Mouse (Mus musculus): ENCODE results near the gene Tcf20. TPM values are rescaled to one million over a fixed set of nuclear protein-coding genes. Genes with fewer than 3 reads are reported as not detected.

Gene Tcf20
- polyA plus RNA-seq, 1 experiment from 2014 or later: 17.4 TPM

DNA sequence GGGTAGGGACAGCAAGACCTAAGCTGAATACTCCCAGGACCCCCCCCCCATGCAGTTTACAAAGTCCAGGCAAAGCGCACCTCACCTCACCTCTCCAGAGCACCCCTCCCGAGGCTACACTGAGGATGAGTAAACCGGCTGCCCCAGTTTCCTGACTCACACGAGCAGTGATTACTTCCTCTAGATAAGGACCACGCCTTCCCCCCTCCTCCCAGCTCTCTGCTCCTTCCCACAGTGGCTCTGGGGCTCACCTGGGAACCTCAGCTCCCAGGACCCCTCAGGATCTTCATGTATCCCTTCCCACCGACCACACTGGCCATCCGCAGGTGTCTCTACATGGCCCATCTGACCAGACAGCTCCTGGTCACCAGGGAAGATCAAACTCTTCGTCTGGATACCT, 58.8 kb downstream of the Tcf20 start:
- DNase-seq (ENCODE audit: low spot score) (no peak), ATAC-seq (no peak)
- Histone ChIP-seq H3K4me1 (ENCODE audit: control insufficient read depth, insufficient read depth, low read length) (peaks cover 85% of the 10 kb centered on the region), H3K9me3 (replicated peaks; ENCODE audit: control insufficient read depth, low read length) (no peaks in the 10 kb centered on the region), H3K27ac (ENCODE audit: low read depth, low read length) (peak overlapping the region; percentile 90; the same call in 1 of the 2 replicates), H3K36me3 (ENCODE audit: control insufficient read depth, insufficient read depth, low read length) (no peaks in the 10 kb centered on the region), H3K27me3 (replicated peaks; ENCODE audit: control insufficient read depth, insufficient read depth, low read length) (no peaks in the 10 kb centered on the region), H3K4me3 (ENCODE audit: low read depth, low read length) (no peak overlapping the region), H3K9ac (ENCODE audit: low read length) (no peak overlapping the region), H3K4me2 (ENCODE audit: low read length) (no peak overlapping the region)
- WGBS: 61% methylated on average over 8 of the region's 8 CpGs

DNA sequence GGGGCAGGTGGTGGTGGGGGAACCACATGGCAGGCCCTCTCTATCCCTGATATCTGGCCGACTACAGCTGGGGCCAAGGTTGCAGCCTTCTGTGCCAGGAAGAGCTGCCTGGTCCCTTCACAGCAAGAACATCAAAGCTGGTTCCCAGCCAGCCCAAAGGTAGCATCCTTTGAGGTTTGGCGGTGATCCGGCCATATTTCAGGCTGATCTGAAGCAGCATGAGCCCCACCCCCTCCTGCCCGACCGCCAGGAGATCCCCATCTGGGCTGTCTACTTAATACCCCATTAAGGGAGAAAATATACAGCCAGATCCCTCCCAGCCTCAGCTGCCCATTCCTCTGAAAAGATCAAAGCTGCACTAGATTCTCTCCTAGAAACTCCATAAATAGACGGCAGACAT, 59.6 kb downstream of the Tcf20 start:
- Histone ChIP-seq H3K9me3 (replicated peaks; ENCODE audit: control insufficient read depth, low read length) (no peaks in the 10 kb centered on the region), H3K9ac (ENCODE audit: low read length) (peak overlapping the region; percentile 13; the same call in 1 of the 2 replicates), H3K4me2 (ENCODE audit: low read length) (no peak overlapping the region), H3K4me1 (ENCODE audit: control insufficient read depth, insufficient read depth, low read length) (peaks cover 84% of the 10 kb centered on the region), H3K27me3 (replicated peaks; ENCODE audit: control insufficient read depth, insufficient read depth, low read length) (no peaks in the 10 kb centered on the region), H3K27ac (ENCODE audit: low read depth, low read length) (peak overlapping the region; percentile 66), H3K4me3 (ENCODE audit: low read depth, low read length) (no peak overlapping the region), H3K36me3 (ENCODE audit: control insufficient read depth, insufficient read depth, low read length) (no peaks in the 10 kb centered on the region)
- WGBS: 16% methylated on average over 6 of the region's 6 CpGs
- DNase-seq (ENCODE audit: low spot score) (peak; percentile 72), ATAC-seq (0 out of 2 replicates have a peak, but pooled peaks have one; percentile 21)

DNA sequence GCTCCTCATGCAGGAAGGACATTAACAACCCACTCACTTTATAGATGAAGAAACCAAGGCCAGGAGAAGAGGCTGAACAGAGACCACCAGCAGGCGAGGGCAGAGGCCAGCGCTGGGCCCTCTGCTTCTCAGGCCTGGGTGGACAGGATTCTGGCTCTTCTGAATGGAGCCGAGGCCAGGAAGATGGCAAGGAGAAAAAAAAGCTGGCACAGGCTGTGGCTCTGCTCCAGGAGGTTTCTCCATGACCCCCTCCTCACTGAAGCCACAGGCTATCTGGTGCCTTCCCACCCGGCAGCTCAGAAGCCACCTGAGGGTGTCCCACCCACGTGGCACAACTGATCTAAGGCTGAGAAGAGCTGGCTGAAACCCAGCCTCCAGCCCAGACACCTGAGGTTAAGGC, 60.6 kb downstream of the Tcf20 start:
- DNase-seq (ENCODE audit: low spot score): no peak
- no peaks in the 10 kb centered on the region for H3K36me3 ChIP-seq (ENCODE audit: control insufficient read depth, insufficient read depth, low read length)
- H3K4me3 ChIP-seq (ENCODE audit: low read depth, low read length): no peak overlapping the region
- H3K4me1 ChIP-seq (ENCODE audit: control insufficient read depth, insufficient read depth, low read length): peaks cover 87% of the 10 kb centered on the region
- 62% methylated on average over 5 of the region's 5 CpGs for WGBS
- no peaks in the 10 kb centered on the region for H3K27me3 ChIP-seq (replicated peaks; ENCODE audit: control insufficient read depth, insufficient read depth, low read length)
- H3K9ac ChIP-seq (ENCODE audit: low read length): no peak overlapping the region
- no peak overlapping the region for H3K4me2 ChIP-seq (ENCODE audit: low read length)
- no peak for ATAC-seq
- H3K27ac ChIP-seq (ENCODE audit: low read depth, low read length): no peak overlapping the region
- H3K9me3 ChIP-seq (replicated peaks; ENCODE audit: control insufficient read depth, low read length): no peaks in the 10 kb centered on the region

- WGBS: 1% methylated on average over 11 of the region's 11 CpGs
- Histone ChIP-seq H3K4me1 (ENCODE audit: control insufficient read depth, insufficient read depth, low read length) (peaks cover 95% of the 10 kb centered on the region), H3K27ac (ENCODE audit: low read depth, low read length) (peak overlapping the region; percentile 70), H3K27me3 (replicated peaks; ENCODE audit: control insufficient read depth, insufficient read depth, low read length) (no peaks in the 10 kb centered on the region), H3K4me2 (ENCODE audit: low read length) (no peak overlapping the region), H3K9me3 (replicated peaks; ENCODE audit: control insufficient read depth, low read length) (no peaks in the 10 kb centered on the region), H3K9ac (ENCODE audit: low read length) (peak overlapping the region; percentile 44; the same call in 1 of the 2 replicates), H3K4me3 (ENCODE audit: low read depth, low read length) (no peak overlapping the region), H3K36me3 (ENCODE audit: control insufficient read depth, insufficient read depth, low read length) (no peaks in the 10 kb centered on the region)
- ATAC-seq: 0 out of 2 replicates have a peak, but pooled peaks have one; percentile 11
- peak; percentile 87 for DNase-seq (ENCODE audit: low spot score)
Observed at GRCm38 (mm10) chr15:82924679-82925425, 62.8 kb downstream of the Tcf20 start.

DNA sequence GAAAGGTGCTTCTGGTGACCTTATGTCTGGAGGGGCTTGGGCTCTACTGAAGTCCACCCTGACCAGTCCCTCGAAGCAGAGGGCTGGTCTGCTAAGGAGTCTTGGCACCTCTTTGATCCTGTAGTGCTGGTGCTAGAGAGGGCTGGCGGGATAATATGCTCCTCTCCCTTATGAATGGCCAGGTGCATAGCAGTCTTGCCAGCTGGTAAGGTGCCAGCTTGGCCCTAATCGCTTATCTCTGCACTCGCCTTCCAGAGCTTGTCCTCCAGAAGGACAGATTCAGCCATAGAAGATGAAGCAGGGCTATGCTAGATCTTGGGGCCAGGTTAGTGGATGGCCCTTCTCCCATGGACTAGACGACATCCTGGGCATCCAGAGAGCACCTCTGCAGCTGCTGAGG, 64.1 kb downstream of the Tcf20 start:
- Histone ChIP-seq H3K4me3 (ENCODE audit: low read depth, low read length) (no peak overlapping the region), H3K27ac (ENCODE audit: low read depth, low read length) (peak overlapping the region; percentile 70; the same call in 1 of the 2 replicates), H3K4me1 (ENCODE audit: control insufficient read depth, insufficient read depth, low read length) (peaks cover 82% of the 10 kb centered on the region), H3K27me3 (replicated peaks; ENCODE audit: control insufficient read depth, insufficient read depth, low read length) (no peaks in the 10 kb centered on the region), H3K4me2 (ENCODE audit: low read length) (no peak overlapping the region), H3K9me3 (replicated peaks; ENCODE audit: control insufficient read depth, low read length) (no peaks in the 10 kb centered on the region), H3K9ac (ENCODE audit: low read length) (no peak overlapping the region), H3K36me3 (ENCODE audit: control insufficient read depth, insufficient read depth, low read length) (no peaks in the 10 kb centered on the region)
- ATAC-seq: no peak
- WGBS: 43% methylated on average over 5 of the region's 5 CpGs
- no peak for DNase-seq (ENCODE audit: low spot score)

DNA sequence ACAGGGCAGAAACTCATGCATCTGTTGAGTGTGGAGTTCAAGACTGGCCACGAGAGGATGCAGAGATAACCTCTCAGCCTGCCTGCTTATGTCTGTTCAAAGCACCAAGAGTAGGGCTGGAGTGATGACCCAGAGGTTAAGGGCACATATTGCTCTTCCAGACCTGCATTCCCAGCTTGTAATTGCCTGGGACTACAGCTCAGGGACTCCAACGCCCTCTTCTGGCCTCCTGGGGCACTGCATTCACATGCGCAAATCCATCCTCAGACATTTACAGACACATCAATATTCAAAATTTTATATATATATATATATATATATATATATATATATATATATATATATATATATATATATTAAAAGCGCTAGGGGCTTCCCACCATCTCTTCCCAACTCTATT, 64.9 kb downstream of the Tcf20 start:
- DNase-seq (ENCODE audit: low spot score): no peak
- H3K4me2 ChIP-seq (ENCODE audit: low read length): no peak overlapping the region
- no peak overlapping the region for H3K4me3 ChIP-seq (ENCODE audit: low read depth, low read length)
- H3K9ac ChIP-seq (ENCODE audit: low read length): no peak overlapping the region; the same call in 1 of the 2 replicates
- WGBS: 68% methylated on average over 4 of the region's 4 CpGs
- no peaks in the 10 kb centered on the region for H3K36me3 ChIP-seq (ENCODE audit: control insufficient read depth, insufficient read depth, low read length)
- peaks cover 80% of the 10 kb centered on the region for H3K4me1 ChIP-seq (ENCODE audit: control insufficient read depth, insufficient read depth, low read length)
- no peak for ATAC-seq
- H3K27ac ChIP-seq (ENCODE audit: low read depth, low read length): peak overlapping the region; percentile 84
- H3K27me3 ChIP-seq (replicated peaks; ENCODE audit: control insufficient read depth, insufficient read depth, low read length): no peaks in the 10 kb centered on the region
- H3K9me3 ChIP-seq (replicated peaks; ENCODE audit: control insufficient read depth, low read length): no peaks in the 10 kb centered on the region

- DNase-seq (ENCODE audit: low spot score): peak; percentile 94
- Histone ChIP-seq H3K9ac (ENCODE audit: low read length) (peak overlapping the region; percentile 9; the same call in 1 of the 2 replicates), H3K36me3 (ENCODE audit: control insufficient read depth, insufficient read depth, low read length) (no peaks in the 10 kb centered on the region), H3K4me2 (ENCODE audit: low read length) (peak overlapping the region; percentile 12), H3K9me3 (replicated peaks; ENCODE audit: control insufficient read depth, low read length) (no peaks in the 10 kb centered on the region), H3K27ac (ENCODE audit: low read depth, low read length) (peak overlapping the region; percentile 84), H3K4me1 (ENCODE audit: control insufficient read depth, insufficient read depth, low read length) (peaks cover 79% of the 10 kb centered on the region), H3K4me3 (ENCODE audit: low read depth, low read length) (no peak overlapping the region), H3K27me3 (replicated peaks; ENCODE audit: control insufficient read depth, insufficient read depth, low read length) (no peaks in the 10 kb centered on the region)
- peak; percentile 79 for ATAC-seq
- 4% methylated on average over 12 of the region's 12 CpGs for WGBS
Observed at GRCm38 (mm10) chr15:82922052-82922451, 65.6 kb downstream of the Tcf20 start.

DNA sequence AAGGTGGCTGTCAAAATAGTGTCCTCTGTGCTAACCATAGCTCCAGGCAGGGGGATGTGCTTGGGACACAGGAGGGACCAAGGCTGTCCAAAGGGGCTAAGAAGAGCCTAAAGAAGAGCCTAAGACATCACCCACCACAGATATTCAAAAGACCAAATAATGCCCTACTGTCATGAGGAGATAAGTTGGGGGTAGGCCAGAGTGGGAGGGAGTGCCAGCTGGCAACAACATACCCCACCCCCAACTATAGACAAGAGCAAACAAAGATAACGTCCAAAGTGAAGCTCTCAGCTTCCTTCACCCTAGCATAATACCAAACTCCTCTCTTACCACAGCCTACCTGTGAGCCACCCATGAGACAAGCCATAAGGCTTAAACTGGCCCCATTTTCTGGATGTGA, 66.1 kb downstream of the Tcf20 start:
- peak overlapping the region; percentile 84 for H3K27ac ChIP-seq (ENCODE audit: low read depth, low read length)
- no peaks in the 10 kb centered on the region for H3K27me3 ChIP-seq (replicated peaks; ENCODE audit: control insufficient read depth, insufficient read depth, low read length)
- 22% methylated on average over 1 of the region's 1 CpGs for WGBS
- DNase-seq (ENCODE audit: low spot score) (no peak), ATAC-seq (peak; percentile 6)
- H3K4me1 ChIP-seq (ENCODE audit: control insufficient read depth, insufficient read depth, low read length): peaks cover 79% of the 10 kb centered on the region
- H3K9ac ChIP-seq (ENCODE audit: low read length): peak overlapping the region; percentile 9; the same call in 1 of the 2 replicates
- no peaks in the 10 kb centered on the region for H3K9me3 ChIP-seq (replicated peaks; ENCODE audit: control insufficient read depth, low read length)
- peak overlapping the region; percentile 34; the same call in 1 of the 2 replicates for H3K4me2 ChIP-seq (ENCODE audit: low read length)
- no peak overlapping the region for H3K4me3 ChIP-seq (ENCODE audit: low read depth, low read length)
- H3K36me3 ChIP-seq (ENCODE audit: control insufficient read depth, insufficient read depth, low read length): no peaks in the 10 kb centered on the region

DNA sequence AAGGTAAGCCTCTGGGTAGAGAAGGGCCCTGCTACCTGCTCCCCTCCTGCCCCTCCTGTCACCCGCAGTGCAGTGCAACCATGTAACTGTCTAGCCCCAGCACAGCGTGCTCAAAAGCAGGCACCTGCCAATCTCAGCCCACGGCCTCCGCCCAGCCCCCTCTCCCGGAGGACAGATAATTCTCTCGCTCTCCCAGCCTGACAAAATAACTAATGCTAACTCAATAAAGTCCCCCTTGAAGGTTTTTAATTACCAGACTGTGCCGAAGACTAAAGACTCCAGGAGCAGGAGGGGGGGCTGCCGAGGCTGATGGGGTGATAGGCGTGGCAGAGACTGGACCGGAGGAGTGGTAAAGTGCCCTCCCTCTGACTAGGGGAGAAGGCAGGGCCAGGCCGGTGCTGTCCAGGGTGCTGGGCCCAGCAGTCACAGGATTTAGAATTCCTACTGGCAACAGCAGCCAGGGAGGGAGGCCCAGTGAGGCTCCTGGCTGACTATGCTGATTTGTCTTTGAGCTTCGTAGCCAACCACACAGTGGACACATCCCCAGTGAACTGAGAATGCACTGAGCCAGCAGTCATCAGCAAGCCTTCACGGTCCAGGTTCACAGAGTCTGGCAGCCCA, 66.7 kb downstream of the Tcf20 start:
- H3K27ac ChIP-seq (ENCODE audit: low read depth, low read length): peak overlapping the region; percentile 84
- peaks cover 79% of the 10 kb centered on the region for H3K4me1 ChIP-seq (ENCODE audit: control insufficient read depth, insufficient read depth, low read length)
- 2% methylated on average over 13 of the region's 13 CpGs for WGBS
- H3K36me3 ChIP-seq (ENCODE audit: control insufficient read depth, insufficient read depth, low read length): no peaks in the 10 kb centered on the region
- no peaks in the 10 kb centered on the region for H3K9me3 ChIP-seq (replicated peaks; ENCODE audit: control insufficient read depth, low read length)
- peak overlapping the region; percentile 10; the same call in 1 of the 2 replicates for H3K9ac ChIP-seq (ENCODE audit: low read length)
- H3K4me2 ChIP-seq (ENCODE audit: low read length): peak overlapping the region; percentile 34; the same call in 1 of the 2 replicates
- peak; percentile 75 for DNase-seq (ENCODE audit: low spot score)
- no peak overlapping the region for H3K4me3 ChIP-seq (ENCODE audit: low read depth, low read length)
- peak; percentile 15 for ATAC-seq
- no peaks in the 10 kb centered on the region for H3K27me3 ChIP-seq (replicated peaks; ENCODE audit: control insufficient read depth, insufficient read depth, low read length)
